Mouse (Mus musculus) myocyte (in vitro differentiated cells): ENCODE data around the gene Prkch. TPM values are rescaled to one million over a fixed set of nuclear protein-coding genes. Genes with fewer than 3 reads are reported as not detected.

Experiments used
- H3K27me3 ChIP-seq: one replicate; pipeline ENCODE4 v1.6.1; 2011; ENCODE audit not compliant: control insufficient read depth, insufficient read depth, insufficient read length
- H3K36me3 ChIP-seq: one replicate; pipeline ENCODE4 v1.6.1; 2011; ENCODE audit not compliant: control insufficient read depth, insufficient read depth
- H3K4me2 ChIP-seq: one replicate; pipeline ENCODE4 v1.6.1; 2011; ENCODE audit warnings: low read depth, control low read depth
- H3K4me3 ChIP-seq: one replicate; pipeline ENCODE4 v1.5.1; 2011; ENCODE audit warnings: mild to moderate bottlenecking, control low read depth, moderate library complexity
- H3K79me2 ChIP-seq: one replicate; pipeline ENCODE4 v1.6.1; 2011; ENCODE audit not compliant: control insufficient read depth, insufficient read depth
- H3ac ChIP-seq: one replicate; pipeline ENCODE4 v1.6.1; 2011; ENCODE audit not compliant: control insufficient read depth, insufficient read length
- CEBPB ChIP-seq: IDR thresholded peaks from 2 replicates; pipeline ENCODE4 v1.6.1; 2011; ENCODE audit warnings: mild to moderate bottlenecking, moderate library complexity; ENCODE audit not compliant: poor library complexity, insufficient read depth, severe bottlenecking
- E2F4 ChIP-seq: IDR thresholded peaks from one replicate; pipeline ENCODE4 v1.6.1; 2011; ENCODE audit warnings: mild to moderate bottlenecking, control low read depth, moderate library complexity; ENCODE audit not compliant: insufficient read depth
- MAX ChIP-seq: IDR thresholded peaks from one replicate; pipeline ENCODE4 v1.6.1; 2011; ENCODE audit warnings: low read depth, mild to moderate bottlenecking, control low read depth
- MYOD1 ChIP-seq, 3 experiments: IDR thresholded peaks; one replicate each; pipeline ENCODE4 v1.6.1; 2011; ENCODE audit warnings: control low read depth in 2 of 3, low read depth in 2 of 3, mild to moderate bottlenecking in 2 of 3, moderate library complexity in 1 of 3; ENCODE audit not compliant: insufficient read length in 2 of 3, control insufficient read depth in 1 of 3
- MYOG ChIP-seq, 3 experiments: IDR thresholded peaks; one replicate each; pipeline ENCODE4 v1.6.1; 2011; ENCODE audit warnings: control low read depth in 2 of 3, low read depth in 2 of 3, mild to moderate bottlenecking in 2 of 3; ENCODE audit not compliant: insufficient read length in 2 of 3, control insufficient read depth in 1 of 3, insufficient read depth in 1 of 3
- POLR2A ChIP-seq: IDR thresholded peaks from one replicate; pipeline ENCODE4 v1.6.1; 2011; ENCODE audit warnings: low read depth, mild to moderate bottlenecking, control low read depth, moderate library complexity; ENCODE audit not compliant: insufficient read length
- POLR2AphosphoS2 ChIP-seq: IDR thresholded peaks from one replicate; pipeline ENCODE4 v1.6.1; 2011; ENCODE audit warnings: low read depth, control low read depth; ENCODE audit not compliant: insufficient read length
- REST ChIP-seq: IDR thresholded peaks from one replicate; pipeline ENCODE4 v1.6.1; 2011; ENCODE audit warnings: mild to moderate bottlenecking, control low read depth, moderate library complexity; ENCODE audit not compliant: insufficient read depth, insufficient read length
- SRF ChIP-seq: IDR thresholded peaks from one replicate; pipeline ENCODE4 v1.6.1; 2011; ENCODE audit warnings: low read depth; ENCODE audit not compliant: control insufficient read depth, insufficient read length
- TCF12 ChIP-seq: IDR thresholded peaks from one replicate; pipeline ENCODE4 v1.6.1; 2011; ENCODE audit warnings: mild to moderate bottlenecking, control low read depth; ENCODE audit not compliant: poor library complexity, insufficient read depth, severe bottlenecking
- TCF3 ChIP-seq: IDR thresholded peaks from one replicate; pipeline ENCODE4 v1.6.1; 2011; ENCODE audit warnings: low read depth, control low read depth; ENCODE audit not compliant: insufficient read length
- USF1 ChIP-seq: IDR thresholded peaks from one replicate; pipeline ENCODE4 v1.6.1; 2011; ENCODE audit warnings: low read depth, mild to moderate bottlenecking, control low read depth, moderate library complexity
- polyA plus RNA-seq: library from polyadenylated mRNA; unstranded; fragments of >200 nt; fragmentation: generic; extraction: Trizol; gene quantifications from one replicate; pipeline ENCODE4 v1.2.1, GENCODE M21; 2012; ENCODE audit warnings: missing spikeins

Gene Prkch
- polyA plus RNA-seq, 1 experiment = 0.10 TPM

DNA sequence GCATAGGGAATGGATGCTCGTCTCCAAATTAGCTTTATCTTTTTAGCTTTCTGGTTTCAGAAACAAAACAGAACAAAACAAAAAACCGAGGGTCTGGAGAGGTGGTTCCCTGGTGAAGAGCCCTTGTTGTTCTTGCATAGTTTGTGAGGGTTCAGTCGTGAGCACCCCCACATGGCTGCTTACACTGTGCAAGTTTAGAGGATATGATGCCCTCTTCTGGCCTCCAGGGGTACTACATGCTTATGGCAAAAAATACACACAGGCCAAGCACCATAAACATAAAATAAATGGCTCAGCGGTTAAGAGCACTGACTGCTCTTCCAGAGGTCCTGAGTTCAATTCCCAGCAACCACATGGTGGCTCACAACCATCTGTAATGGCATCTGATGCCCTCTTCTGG lies 108.8 kb downstream of the Prkch start:
- Histone ChIP-seq H3K4me2 (no peak overlapping the region), H3K27me3 (peaks cover 5% of the 10 kb centered on the region), H3K79me2 (no peaks in the 10 kb centered on the region), H3K4me3 (no peak overlapping the region), H3K36me3 (no peaks in the 10 kb centered on the region), H3ac (no peak overlapping the region)
- TF ChIP-seq POLR2A = no peak
- TF ChIP-seq USF1 = no peak
- TF ChIP-seq CEBPB = no peak
- TF ChIP-seq MAX = no peak
- TF ChIP-seq TCF12 = no peak
- no peak for TF ChIP-seq SRF
- TF ChIP-seq POLR2AphosphoS2 = no peak
- no peak for TF ChIP-seq MYOD1 (IDR thresholded peaks at IDR 0.05; ENCODE audit: control insufficient read depth in 1 of 3, insufficient read length in 2 of 3, low read depth in 2 of 3)

DNA sequence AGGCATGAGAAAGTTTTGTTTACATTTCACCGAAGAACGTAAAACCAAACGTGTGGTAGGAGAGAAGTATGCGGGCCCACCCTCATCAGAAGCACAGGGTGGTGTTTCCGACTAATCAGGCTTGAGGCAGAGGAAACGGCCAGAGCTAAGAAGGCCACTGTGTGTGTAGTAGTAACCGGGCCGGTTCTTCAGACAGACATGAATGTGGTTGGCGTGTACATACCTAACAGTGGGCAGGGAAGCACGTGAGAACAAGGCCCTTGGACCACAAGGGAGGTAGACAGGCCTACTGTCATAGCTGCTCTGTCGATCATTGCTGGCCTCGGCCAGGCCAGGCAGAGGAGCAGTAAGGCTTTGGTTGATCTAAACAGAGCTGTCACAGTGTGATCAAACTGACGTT lies 110.1 kb downstream of the Prkch start:
- Histone ChIP-seq H3K4me3 (no peak overlapping the region), H3K27me3 (no peaks in the 10 kb centered on the region), H3ac (no peak overlapping the region), H3K4me2 (no peak overlapping the region), H3K79me2 (no peaks in the 10 kb centered on the region), H3K36me3 (no peaks in the 10 kb centered on the region)
- no peak for TF ChIP-seq CEBPB
- TF ChIP-seq USF1 = no peak
- TF ChIP-seq MYOG (IDR thresholded peaks at IDR 0.05; ENCODE audit: control insufficient read depth in 1 of 3, insufficient read depth in 1 of 3, insufficient read length in 2 of 3, low read depth in 2 of 3) = no peak
- TF ChIP-seq MAX = no peak
- TF ChIP-seq REST = no peak
- no peak for TF ChIP-seq E2F4

DNA sequence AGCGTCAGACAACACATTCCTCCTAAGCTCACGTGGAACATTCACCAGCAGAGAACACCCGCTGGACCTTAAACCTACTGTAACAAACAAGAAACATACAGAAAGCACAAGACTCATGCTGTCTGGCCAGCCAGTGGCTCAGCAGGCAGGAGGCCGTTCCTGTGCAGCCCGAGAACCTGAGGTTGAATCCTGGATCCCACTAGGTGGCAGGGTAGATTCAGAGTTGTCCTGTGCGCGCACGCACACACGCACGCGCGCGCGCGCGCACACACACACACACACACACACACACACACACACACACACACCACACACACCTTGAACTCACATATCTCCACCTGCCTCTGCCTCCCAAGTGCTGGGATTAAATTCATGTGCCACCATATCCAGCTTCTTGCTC lies 110.5 kb downstream of the Prkch start:
- no peak for TF ChIP-seq MYOG (IDR thresholded peaks at IDR 0.05; ENCODE audit: control insufficient read depth in 1 of 3, insufficient read depth in 1 of 3, insufficient read length in 2 of 3, low read depth in 2 of 3)
- no peak for TF ChIP-seq E2F4
- TF ChIP-seq POLR2A = no peak
- TF ChIP-seq CEBPB = no peak
- no peak for TF ChIP-seq REST
- TF ChIP-seq TCF12 = no peak
- no peak for TF ChIP-seq MYOD1 (IDR thresholded peaks at IDR 0.05; ENCODE audit: control insufficient read depth in 1 of 3, insufficient read length in 2 of 3, low read depth in 2 of 3)
- no peak for TF ChIP-seq SRF
- TF ChIP-seq TCF3 = no peak
- TF ChIP-seq MAX = no peak
- TF ChIP-seq POLR2AphosphoS2 = no peak
- no peak for TF ChIP-seq USF1

DNA sequence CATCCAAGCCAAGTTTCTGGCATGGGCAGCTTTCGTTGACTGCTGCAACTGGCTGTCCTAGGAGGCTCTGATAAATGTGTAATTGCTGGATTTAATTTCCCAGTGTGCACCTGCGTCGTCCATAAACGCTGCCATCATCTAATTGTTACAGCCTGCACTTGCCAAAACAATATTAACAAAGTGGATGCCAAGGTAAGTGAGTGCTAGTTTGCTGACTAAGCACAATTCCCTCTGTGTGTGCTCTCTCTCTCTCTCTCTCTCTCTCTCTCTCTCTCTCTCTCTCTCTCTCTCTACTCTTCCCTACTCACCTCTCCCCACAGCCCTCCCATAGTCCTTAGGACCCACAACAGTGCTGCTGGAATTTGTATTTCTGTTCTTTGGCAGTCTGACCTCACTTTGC lies 111.5 kb downstream of the Prkch start:
- Histone ChIP-seq H3K4me2 (no peak overlapping the region), H3K79me2 (no peaks in the 10 kb centered on the region), H3K4me3 (no peak overlapping the region), H3K27me3 (no peaks in the 10 kb centered on the region), H3ac (no peak overlapping the region), H3K36me3 (no peaks in the 10 kb centered on the region)
- TF ChIP-seq E2F4 (no peak), POLR2A (no peak), MYOG (IDR thresholded peaks at IDR 0.05; ENCODE audit: control insufficient read depth in 1 of 3, insufficient read depth in 1 of 3, insufficient read length in 2 of 3, low read depth in 2 of 3) (no peak), MYOD1 (IDR thresholded peaks at IDR 0.05; ENCODE audit: control insufficient read depth in 1 of 3, insufficient read length in 2 of 3, low read depth in 2 of 3) (no peak), TCF3 (no peak), REST (no peak)

More for the DNA sequence above, 110.5 kb downstream of the Prkch start:
- H3K79me2 ChIP-seq = no peaks in the 10 kb centered on the region
- no peaks in the 10 kb centered on the region for H3K27me3 ChIP-seq
- no peak overlapping the region for H3K4me2 ChIP-seq
- no peaks in the 10 kb centered on the region for H3K36me3 ChIP-seq
- H3ac ChIP-seq = no peak overlapping the region
- H3K4me3 ChIP-seq = no peak overlapping the region

DNA sequence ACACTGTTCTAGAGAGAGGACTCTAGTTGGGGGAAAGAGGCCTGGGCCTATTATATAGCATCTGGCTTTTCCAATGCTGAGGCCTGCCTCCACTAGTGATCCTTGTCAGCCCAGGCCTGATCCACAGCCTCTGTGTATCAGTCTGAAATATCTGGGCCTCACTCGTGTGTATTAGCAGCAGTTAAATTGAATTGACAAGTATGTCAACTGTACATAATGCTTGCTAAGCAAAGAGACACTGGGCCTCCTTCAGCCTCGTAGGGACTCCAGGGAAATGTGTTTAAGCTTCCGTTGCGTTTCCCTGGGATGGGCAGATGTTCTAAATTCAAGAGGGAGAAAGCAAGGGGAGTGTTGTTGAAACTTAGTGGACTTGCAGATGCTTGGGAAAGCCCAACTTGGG lies 112.3 kb downstream of the Prkch start:
- no peaks in the 10 kb centered on the region for H3K27me3 ChIP-seq
- no peak overlapping the region for H3ac ChIP-seq
- H3K36me3 ChIP-seq = no peaks in the 10 kb centered on the region
- H3K4me2 ChIP-seq = no peak overlapping the region
- H3K4me3 ChIP-seq = no peak overlapping the region
- TF ChIP-seq MAX (no peak), MYOG (IDR thresholded peaks at IDR 0.05; ENCODE audit: control insufficient read depth in 1 of 3, insufficient read depth in 1 of 3, insufficient read length in 2 of 3, low read depth in 2 of 3) (no peak), MYOD1 (IDR thresholded peaks at IDR 0.05; ENCODE audit: control insufficient read depth in 1 of 3, insufficient read length in 2 of 3, low read depth in 2 of 3) (no peak), POLR2A (no peak), REST (no peak), TCF12 (no peak), SRF (no peak), USF1 (no peak), TCF3 (no peak), POLR2AphosphoS2 (no peak), CEBPB (no peak), E2F4 (no peak)
- H3K79me2 ChIP-seq = no peaks in the 10 kb centered on the region
